Mouse (Mus musculus) testis, postnatal 14 days (tissue): ENCODE measurements at regions not wholly inside any gene's neighbourhood (a gene's known extent, or its start where the extent isn't known, plus 50 kb on each side); places are given as distances from the start of the nearest gene placed in this dataset.
"Not testable (repeated sequence)": the region's sequence is repeated elsewhere in the genome, so short reads cannot be mapped to it uniquely, and the experiment has no call there.

ENCODE experiments used
- DNase-seq: peaks from one replicate; pipeline ENCODE4 v3.0.0; 2021; ENCODE audit warnings: low spot score

DNA sequence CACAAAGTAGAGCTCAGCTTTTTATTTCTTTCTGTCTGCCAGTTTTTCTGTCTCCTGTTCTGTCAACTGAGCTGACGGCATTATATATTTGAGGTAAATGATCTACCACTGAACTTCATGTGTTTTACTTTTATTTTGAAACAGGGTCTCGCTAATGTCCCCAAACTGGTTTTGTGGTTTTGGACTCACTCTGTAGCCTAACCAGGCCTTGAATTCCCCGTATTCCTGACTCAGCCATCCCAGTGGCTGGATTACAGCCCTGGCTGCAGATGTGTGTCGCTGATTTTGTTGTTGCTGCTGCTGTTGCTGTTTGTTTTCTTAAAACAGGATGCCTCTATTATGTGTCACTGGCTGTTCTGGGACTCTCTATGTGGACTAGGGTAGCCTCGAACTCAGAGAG is 317.3 kb upstream of the Irx1 start:
- no peak for DNase-seq

- DNase-seq, result no peak
Observed at GRCm38 (mm10) chr13:72282764-72283163, 319.2 kb upstream of the Irx1 start.

DNA sequence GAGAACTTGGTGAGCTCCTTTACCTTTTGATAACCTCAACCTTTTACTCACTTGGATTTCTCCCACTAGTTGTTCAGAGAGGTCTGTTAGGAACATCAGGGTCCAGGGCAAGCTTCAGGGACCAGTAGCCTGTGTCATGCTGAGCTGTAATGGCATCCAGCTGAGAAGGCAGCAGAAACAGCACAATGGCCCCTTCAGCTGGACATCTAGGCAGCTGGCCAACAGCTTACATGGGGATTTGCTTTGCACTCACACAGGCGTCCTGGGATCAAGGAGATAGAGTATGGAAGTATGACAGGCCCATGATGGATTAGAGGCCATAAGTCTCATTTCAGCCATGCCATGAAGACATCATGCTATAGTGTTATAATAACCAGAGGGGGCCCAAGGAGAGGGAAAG is 320.2 kb upstream of the Irx1 start:
- no peak for DNase-seq

GRCm38 (mm10) chr13:72286301-72286700 is 322.8 kb upstream of the Irx1 start:
- DNase-seq, result no peak

GRCm38 (mm10) chr13:72288381-72289092 is 325.0 kb upstream of the Irx1 start:
- DNase-seq, result no peak

GRCm38 (mm10) chr13:72289093-72289501 is 325.6 kb upstream of the Irx1 start:
- DNase-seq, result no peak

- DNase-seq, result peak; percentile 18
Observed at GRCm38 (mm10) chr13:72292361-72292760, 328.8 kb upstream of the Irx1 start.

- no peak for DNase-seq
Observed at GRCm38 (mm10) chr13:72293059-72293694, 329.7 kb upstream of the Irx1 start.

DNA sequence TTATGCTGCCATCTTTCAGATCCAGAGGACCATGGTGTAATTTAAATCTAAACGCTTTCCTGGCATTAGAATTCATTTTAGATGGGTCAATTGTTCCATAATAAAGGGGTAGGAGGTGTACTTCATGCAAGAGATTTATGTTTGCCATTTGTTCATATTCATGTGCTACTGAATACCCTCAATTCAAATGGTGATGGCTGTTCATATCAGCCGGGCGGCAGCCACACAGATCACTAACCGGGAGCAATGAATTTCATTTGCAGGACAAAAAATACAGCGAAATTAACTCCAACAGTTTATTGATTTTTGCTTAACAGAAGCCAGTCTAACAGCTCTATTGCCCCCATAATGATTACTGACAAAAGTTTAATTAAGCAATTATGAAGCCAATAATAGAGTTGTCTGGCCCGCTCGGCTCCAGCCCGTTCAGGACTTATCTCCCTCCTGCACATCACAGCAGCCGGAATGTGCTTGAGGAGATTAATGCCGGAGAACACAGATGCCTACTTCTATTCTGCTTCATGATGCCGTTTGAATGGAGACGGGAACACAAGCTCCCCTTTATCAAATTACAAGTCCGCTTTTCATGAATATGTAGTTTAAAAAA is 330.3 kb upstream of the Irx2 start:
- DNase-seq, result no peak

- DNase-seq, result no peak
Observed at GRCm38 (mm10) chr13:72299660-72300059, 329.0 kb upstream of the Irx2 start.

DNA sequence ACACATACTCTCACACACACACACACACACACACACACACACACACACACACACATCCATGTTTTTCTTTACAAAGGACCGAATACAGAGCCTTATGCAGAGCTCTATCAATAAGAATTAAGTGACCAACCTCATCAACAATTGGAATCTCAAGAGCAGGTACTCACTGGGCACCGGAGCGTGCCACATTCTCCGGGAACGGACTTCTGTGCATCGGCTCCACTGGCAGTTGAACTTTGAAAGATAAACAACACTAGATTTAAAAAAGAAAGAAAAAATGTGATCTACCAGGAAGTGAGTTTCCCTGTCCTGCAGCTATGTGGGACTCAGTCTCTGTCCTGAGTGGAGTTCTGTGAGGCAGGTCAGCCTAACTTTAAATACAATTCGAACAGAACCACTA is 327.5 kb upstream of the Irx2 start:
- no peak for DNase-seq

GRCm38 (mm10) chr13:72301841-72302240 is 326.8 kb upstream of the Irx2 start:
- no peak for DNase-seq

GRCm38 (mm10) chr13:72302436-72303125 is 326.0 kb upstream of the Irx2 start:
- no peak for DNase-seq

- DNase-seq, result no peak
Observed at GRCm38 (mm10) chr13:72303126-72303760, 325.4 kb upstream of the Irx2 start.

GRCm38 (mm10) chr13:72324041-72324690 is 304.5 kb upstream of the Irx2 start:
- peak; percentile 10 for DNase-seq

GRCm38 (mm10) chr13:72326201-72326600 is 302.4 kb upstream of the Irx2 start:
- not testable (repeated sequence) for DNase-seq

- DNase-seq, result no peak
Observed at GRCm38 (mm10) chr13:72345647-72346133, 282.9 kb upstream of the Irx2 start.

DNA sequence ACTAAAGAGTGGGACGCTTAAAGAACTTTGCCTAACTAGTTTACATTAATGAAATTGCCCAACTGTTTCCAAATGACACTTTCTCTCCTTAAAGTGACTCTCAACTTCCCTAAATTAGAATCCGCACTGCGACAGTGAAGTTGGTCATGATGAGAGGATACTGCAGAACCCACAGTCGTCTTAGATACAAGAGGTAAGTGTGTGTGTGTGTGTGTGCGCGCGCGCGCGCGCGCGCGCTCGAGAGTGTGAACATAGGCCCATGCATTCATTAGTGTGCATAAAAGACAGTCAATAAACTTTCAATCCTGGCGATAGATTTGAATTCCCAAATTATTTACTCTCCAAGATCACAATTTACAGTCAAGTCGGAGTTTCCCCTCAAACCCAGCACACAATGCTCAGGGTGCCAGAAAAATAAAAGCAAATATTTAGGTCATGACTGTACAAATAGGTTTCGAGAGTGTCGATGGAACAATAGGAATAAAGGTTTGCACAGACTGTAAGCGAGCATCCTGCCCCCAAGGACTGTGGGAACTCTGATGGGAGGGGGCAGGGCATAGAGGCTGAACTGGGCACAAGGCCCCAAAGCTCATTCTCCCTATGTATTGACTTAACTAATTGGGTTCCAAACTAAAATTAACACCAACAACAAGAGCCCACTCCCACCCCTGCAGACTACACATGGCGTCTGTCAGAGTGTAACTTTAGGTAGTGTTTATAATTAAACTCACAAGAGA is 282.2 kb upstream of the Irx2 start:
- no peak for DNase-seq

DNA sequence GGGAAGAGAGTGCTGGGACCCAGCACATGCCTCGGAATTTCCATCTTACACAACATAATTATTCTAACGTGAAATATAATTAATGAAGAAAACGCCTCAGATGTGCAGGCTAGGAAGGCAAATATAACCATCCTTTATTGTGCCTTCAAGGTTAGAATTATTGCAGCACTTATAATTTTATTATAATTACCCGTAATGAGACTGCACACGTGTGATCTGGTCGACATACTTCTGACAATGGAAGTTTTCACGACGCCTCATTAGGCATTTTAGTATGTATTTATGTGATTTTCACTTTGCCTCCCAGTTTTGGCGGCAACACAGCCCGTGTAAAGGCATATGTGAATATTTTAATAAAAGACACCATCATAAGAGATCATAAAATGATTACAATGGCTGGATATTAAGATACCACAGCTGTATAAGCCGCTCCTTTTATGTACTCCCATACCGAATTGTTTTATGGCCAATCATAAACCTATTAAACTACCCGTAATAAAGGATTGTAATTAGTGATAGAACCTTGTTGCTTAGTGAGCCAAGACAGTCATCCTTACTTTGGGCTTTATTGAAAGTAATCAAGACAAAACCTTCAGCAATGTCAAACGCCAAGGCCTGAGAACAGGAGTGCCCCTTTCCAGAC is 281.6 kb upstream of the Irx2 start:
- DNase-seq, result no peak

GRCm38 (mm10) chr13:72352641-72353181 is 275.9 kb upstream of the Irx2 start:
- no peak for DNase-seq
